Mouse (Mus musculus): Measurements from ENCODE around the gene Rbbp7.

Gene Rbbp7

GRCm38 (mm10) chrX:162828016-162828415, 67.8 kb downstream of the Rbbp7 start:
- DNase-seq (ENCODE audit: low spot score in 2 of 2) = no peak

Data from right cerebral cortex, postnatal 10 days (tissue).